Mouse (Mus musculus): ENCODE results near the gene Gpr82.

Gpr82 gene

GRCm38 (mm10) chrX:13691865-13692264, 30.7 kb downstream of the Gpr82 start:
- DNase-seq (ENCODE audit: low spot score in 2 of 2) = no peak

GRCm38 (mm10) chrX:13700681-13701080, 39.5 kb downstream of the Gpr82 start:
- no peak for DNase-seq (ENCODE audit: low spot score in 2 of 2)

GRCm38 (mm10) chrX:13705051-13705450, 43.9 kb downstream of the Gpr82 start:
- no peak for DNase-seq (ENCODE audit: low spot score in 2 of 2)

DNA sequence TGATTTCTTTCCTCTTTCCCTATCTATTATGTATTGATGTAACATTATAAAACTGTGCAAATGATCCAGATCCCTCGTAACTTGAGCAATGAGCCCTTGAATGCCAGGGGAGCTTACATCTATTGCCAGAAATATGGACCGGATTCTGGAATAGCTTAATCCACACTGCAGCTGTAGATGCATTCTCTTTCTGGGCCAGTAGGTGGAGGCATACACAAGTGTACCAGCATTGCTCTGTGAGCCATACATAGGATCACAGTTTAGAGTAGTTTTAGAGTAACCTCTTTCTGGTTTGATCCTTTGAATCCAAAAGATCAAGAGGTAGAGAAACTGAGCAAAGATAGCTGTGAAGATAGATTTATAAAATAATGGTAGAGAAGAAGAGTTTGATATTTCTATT, 49.0 kb downstream of the Gpr82 start:
- DNase-seq (ENCODE audit: low spot score in 2 of 2) = no peak

All from natural killer cell, adult 2 months (primary cell).